Mouse (Mus musculus): ENCODE measurements around the gene Crybb1. TPM values are rescaled to one million over a fixed set of nuclear protein-coding genes. Genes with fewer than 3 reads are reported as not detected.

Crybb1 gene
- polyA plus RNA-seq, 1 experiment: 1.9 TPM

DNA sequence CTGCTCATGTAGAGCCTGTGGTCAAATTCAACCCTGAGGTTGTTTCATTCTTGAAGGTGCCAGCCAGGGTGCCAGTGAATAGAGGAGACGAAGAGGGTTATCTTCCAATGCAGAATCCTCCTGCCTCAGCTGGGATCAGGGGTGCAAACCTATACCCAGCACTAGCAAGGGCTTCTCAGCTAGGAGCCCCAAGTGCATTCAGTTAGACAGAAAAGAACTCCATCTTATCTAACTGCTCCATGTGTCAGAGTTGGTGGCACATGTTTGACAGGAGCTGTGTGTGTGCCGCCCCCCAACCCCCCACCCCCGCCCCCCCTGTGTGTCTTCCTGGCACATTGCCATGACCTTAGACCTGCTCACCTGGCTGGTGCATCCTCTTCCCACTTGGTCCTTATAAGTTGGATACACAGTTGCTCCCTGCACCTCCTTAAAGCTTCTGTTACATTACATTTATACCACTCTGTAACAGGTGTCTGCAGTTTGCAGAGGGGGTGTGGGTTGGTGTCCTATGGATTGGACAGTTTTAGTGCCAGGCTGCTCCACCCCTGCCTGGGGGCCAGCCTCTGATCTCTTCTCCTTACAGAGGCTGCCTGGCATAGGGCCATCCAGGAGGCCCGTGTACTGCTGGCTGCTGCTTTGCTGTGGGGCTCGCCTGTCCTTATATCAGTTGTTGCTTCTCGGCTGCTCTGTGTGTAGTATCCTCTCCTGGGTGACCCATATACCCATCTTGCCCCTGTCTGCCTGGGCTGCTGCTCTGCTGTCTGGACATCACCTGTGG is 41.0 kb downstream of the Crybb1 start:
- TF ChIP-seq POLR2A (IDR thresholded peaks at IDR 0.05; ENCODE audit: borderline replicate concordance, insufficient read depth, low read length) (no peak), CTCF (IDR thresholded peaks at IDR 0.05; ENCODE audit: borderline replicate concordance, insufficient read depth, low read depth, low read length) (no peak)
- DNase-seq: no peak
- 39% methylated on average over 6 of the region's 6 CpGs for WGBS
- Histone ChIP-seq H3K4me1 (ENCODE audit: control insufficient read depth, insufficient read depth, low read length) (peaks cover 20% of the 10 kb centered on the region), H3K27me3 (ENCODE audit: control insufficient read depth, insufficient read depth, low read length) (no peaks in the 10 kb centered on the region), H3K27ac (ENCODE audit: insufficient read depth, low read length) (no peak overlapping the region), H3K4me3 (replicated peaks; ENCODE audit: insufficient read depth, low read depth, low read length) (no peak overlapping the region)

DNA sequence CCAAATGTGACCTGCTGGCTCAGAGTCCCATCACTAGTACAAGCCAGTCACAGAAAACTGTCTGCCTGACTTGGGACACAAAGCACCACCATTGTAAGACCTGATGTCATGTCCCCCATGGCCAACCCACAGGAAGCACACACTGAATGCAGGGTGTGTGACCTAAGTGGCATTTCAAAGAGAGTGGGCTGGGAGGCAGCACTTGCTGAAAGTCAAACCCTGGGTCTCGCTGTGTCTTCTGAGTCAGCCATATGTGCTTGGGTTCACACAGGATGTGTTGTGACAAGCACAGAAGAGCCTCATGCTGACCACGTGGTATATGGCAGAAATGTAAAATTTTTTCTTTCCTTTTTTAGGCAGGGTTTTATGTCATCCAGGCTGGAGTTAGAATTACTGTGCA is 41.6 kb downstream of the Crybb1 start:
- no peak overlapping the region for H3K27ac ChIP-seq (ENCODE audit: insufficient read depth, low read length)
- WGBS: 32% methylated on average over 2 of the region's 2 CpGs
- H3K4me1 ChIP-seq (ENCODE audit: control insufficient read depth, insufficient read depth, low read length): peaks cover 20% of the 10 kb centered on the region
- H3K4me3 ChIP-seq (replicated peaks; ENCODE audit: insufficient read depth, low read depth, low read length): no peak overlapping the region
- no peak for TF ChIP-seq CTCF (IDR thresholded peaks at IDR 0.05; ENCODE audit: borderline replicate concordance, insufficient read depth, low read depth, low read length)
- TF ChIP-seq POLR2A (IDR thresholded peaks at IDR 0.05; ENCODE audit: borderline replicate concordance, insufficient read depth, low read length): no peak
- DNase-seq: no peak
- no peaks in the 10 kb centered on the region for H3K27me3 ChIP-seq (ENCODE audit: control insufficient read depth, insufficient read depth, low read length)

DNA sequence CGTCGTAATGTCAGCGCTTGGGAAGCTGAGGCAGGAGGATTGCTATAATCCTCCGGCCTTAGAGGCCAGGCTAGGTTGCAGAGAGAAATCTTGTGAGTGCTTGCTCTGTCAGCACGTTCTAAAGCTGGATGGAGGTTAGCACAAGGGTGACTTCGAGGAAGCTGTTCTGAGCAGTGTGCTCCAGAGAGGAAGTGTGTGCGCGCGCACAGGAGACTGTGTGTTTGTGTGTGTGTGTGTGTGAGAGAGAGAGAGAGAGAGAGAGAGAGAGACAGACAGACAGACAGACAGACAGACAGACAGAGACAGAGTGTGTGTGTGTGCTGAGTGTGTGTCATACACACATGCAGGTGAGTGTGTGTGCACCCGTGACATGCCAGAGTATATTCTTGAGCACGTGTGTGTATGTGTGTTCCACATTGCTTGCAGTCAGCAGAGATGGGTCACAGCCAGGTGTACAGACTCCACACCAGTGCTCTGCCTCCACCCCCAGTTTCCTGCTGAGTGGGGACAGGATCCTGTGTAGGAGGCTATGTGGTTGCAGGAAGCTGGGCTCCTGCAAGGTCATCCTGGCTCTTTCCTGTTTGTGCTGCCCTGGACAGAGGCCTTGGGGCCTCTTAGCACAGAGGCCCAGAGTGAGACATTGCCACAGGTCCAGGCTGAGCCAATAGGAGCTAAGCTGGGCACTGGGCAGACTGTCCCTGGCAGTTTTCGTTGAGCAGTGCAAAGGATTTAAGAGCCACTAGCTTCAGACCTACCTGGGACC is 42.8 kb downstream of the Crybb1 start:
- Histone ChIP-seq H3K27me3 (ENCODE audit: control insufficient read depth, insufficient read depth, low read length) (no peaks in the 10 kb centered on the region), H3K4me1 (ENCODE audit: control insufficient read depth, insufficient read depth, low read length) (peaks cover 20% of the 10 kb centered on the region), H3K4me3 (replicated peaks; ENCODE audit: insufficient read depth, low read depth, low read length) (no peak overlapping the region), H3K27ac (ENCODE audit: insufficient read depth, low read length) (no peak overlapping the region)
- DNase-seq: no peak
- TF ChIP-seq CTCF (IDR thresholded peaks at IDR 0.05; ENCODE audit: borderline replicate concordance, insufficient read depth, low read depth, low read length): no peak
- TF ChIP-seq POLR2A (IDR thresholded peaks at IDR 0.05; ENCODE audit: borderline replicate concordance, insufficient read depth, low read length): no peak
- WGBS: 82% methylated on average over 12 of the region's 12 CpGs

DNA sequence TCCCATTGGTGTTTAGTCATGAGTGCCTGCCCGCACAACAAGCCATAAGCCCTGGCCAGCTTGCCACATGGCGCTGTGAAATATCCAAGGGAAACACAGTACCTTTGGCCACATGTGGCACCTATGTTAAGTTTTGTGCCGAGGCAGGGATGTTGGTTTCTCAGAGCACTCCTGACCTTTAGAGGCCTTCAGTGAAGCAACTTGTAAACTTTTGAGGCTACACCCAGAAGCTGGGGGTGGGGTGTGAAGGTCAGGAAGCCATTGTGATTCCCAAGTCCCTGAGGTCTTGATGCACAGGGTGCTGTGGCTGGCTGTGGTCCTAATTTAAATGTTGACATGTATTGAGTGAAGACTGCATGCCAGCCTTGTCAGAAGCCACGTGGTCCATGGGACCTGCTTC is 43.8 kb downstream of the Crybb1 start:
- TF ChIP-seq CTCF (IDR thresholded peaks at IDR 0.05; ENCODE audit: borderline replicate concordance, insufficient read depth, low read depth, low read length) (no peak), POLR2A (IDR thresholded peaks at IDR 0.05; ENCODE audit: borderline replicate concordance, insufficient read depth, low read length) (no peak)
- DNase-seq: no peak
- peaks cover 20% of the 10 kb centered on the region for H3K4me1 ChIP-seq (ENCODE audit: control insufficient read depth, insufficient read depth, low read length)
- no peak overlapping the region for H3K27ac ChIP-seq (ENCODE audit: insufficient read depth, low read length)
- H3K4me3 ChIP-seq (replicated peaks; ENCODE audit: insufficient read depth, low read depth, low read length): no peak overlapping the region
- no peaks in the 10 kb centered on the region for H3K27me3 ChIP-seq (ENCODE audit: control insufficient read depth, insufficient read depth, low read length)
- WGBS: 84% methylated on average over 4 of the region's 4 CpGs

DNA sequence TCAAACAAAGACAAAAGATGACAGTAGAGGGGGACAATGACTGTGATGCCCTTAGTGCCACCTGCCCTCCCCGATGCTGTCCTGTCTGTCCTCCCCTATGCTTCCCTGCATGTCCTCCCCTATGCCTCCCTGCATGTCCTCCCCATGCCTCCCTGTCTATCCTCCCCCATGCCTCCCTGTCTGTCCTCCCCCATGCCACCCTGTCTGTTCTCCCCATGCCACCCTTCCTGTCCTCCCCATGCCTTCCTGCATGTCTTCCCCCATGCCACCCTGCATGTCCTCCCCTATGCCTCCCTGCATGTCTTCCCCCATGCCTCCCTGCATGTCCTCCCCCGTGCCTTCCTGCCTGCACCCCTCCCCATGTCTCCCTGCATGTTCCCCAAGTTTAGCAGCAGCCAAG is 44.5 kb downstream of the Crybb1 start:
- Histone ChIP-seq H3K27ac (ENCODE audit: insufficient read depth, low read length) (no peak overlapping the region), H3K27me3 (ENCODE audit: control insufficient read depth, insufficient read depth, low read length) (no peaks in the 10 kb centered on the region), H3K4me3 (replicated peaks; ENCODE audit: insufficient read depth, low read depth, low read length) (no peak overlapping the region), H3K4me1 (ENCODE audit: control insufficient read depth, insufficient read depth, low read length) (peaks cover 20% of the 10 kb centered on the region)
- DNase-seq: no peak
- TF ChIP-seq POLR2A (IDR thresholded peaks at IDR 0.05; ENCODE audit: borderline replicate concordance, insufficient read depth, low read length) (no peak), CTCF (IDR thresholded peaks at IDR 0.05; ENCODE audit: borderline replicate concordance, insufficient read depth, low read depth, low read length) (no peak)
- 82% methylated on average over 2 of the region's 2 CpGs for WGBS

DNA sequence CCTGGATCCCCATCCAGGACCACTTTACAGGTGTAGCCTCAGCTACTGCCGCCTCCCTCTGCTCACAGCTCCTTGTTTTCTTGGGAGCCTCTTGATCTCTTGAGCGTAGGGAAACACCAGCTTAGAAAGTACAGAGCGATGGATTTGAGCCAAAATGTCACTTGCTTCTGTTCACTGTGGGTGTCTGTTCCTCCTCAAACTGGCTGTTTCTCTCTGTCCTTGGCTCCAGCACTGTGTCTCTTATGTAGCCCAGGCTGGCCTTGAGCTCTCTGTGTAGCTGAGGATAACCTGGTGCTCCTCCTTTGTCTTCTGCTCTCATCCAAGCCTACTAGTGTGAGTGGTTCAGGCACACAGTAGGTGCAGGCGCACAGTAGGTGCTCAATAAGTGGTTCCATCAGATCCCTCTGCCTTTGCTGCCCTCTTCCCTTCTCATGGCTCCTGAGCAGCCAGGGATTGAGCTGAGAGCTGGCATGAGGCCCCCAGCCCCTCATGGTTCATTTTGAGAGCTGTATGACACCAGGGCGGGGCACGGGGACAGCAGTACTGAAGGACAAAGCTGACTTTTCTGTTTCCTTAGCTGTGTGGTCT is 45.2 kb downstream of the Crybb1 start:
- H3K27me3 ChIP-seq (ENCODE audit: control insufficient read depth, insufficient read depth, low read length): no peaks in the 10 kb centered on the region
- no peak for DNase-seq
- TF ChIP-seq CTCF (IDR thresholded peaks at IDR 0.05; ENCODE audit: borderline replicate concordance, insufficient read depth, low read depth, low read length) (no peak), POLR2A (IDR thresholded peaks at IDR 0.05; ENCODE audit: borderline replicate concordance, insufficient read depth, low read length) (no peak)
- H3K4me1 ChIP-seq (ENCODE audit: control insufficient read depth, insufficient read depth, low read length): peaks cover 26% of the 10 kb centered on the region
- no peak overlapping the region for H3K27ac ChIP-seq (ENCODE audit: insufficient read depth, low read length)
- 79% methylated on average over 6 of the region's 6 CpGs for WGBS
- no peak overlapping the region for H3K4me3 ChIP-seq (replicated peaks; ENCODE audit: insufficient read depth, low read depth, low read length)

DNA sequence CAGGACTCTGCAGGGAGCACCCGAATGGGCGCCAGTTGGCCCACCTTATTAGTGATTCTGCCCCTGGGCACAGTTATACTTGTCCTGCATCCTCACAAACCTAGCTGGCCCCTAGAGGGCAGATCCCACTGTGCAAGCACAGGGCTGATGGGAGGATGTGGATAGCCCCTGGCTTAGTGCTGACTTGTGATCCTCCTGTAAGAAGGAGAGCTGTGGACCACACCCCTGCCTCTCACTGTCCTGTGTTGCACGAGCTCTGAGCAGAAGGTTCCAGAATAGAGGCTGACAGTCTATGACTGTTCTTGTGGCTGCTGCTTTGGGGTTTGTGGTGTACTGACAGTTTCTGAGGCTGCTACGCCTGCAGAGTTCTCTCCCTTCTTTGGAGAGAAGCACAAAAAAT is 46.1 kb downstream of the Crybb1 start:
- no peak overlapping the region for H3K27ac ChIP-seq (ENCODE audit: insufficient read depth, low read length)
- WGBS: 89% methylated on average over 4 of the region's 4 CpGs
- peaks cover 32% of the 10 kb centered on the region for H3K4me1 ChIP-seq (ENCODE audit: control insufficient read depth, insufficient read depth, low read length)
- DNase-seq: no peak
- TF ChIP-seq POLR2A (IDR thresholded peaks at IDR 0.05; ENCODE audit: borderline replicate concordance, insufficient read depth, low read length) (no peak), CTCF (IDR thresholded peaks at IDR 0.05; ENCODE audit: borderline replicate concordance, insufficient read depth, low read depth, low read length) (no peak)
- no peaks in the 10 kb centered on the region for H3K27me3 ChIP-seq (ENCODE audit: control insufficient read depth, insufficient read depth, low read length)
- no peak overlapping the region for H3K4me3 ChIP-seq (replicated peaks; ENCODE audit: insufficient read depth, low read depth, low read length)
